In genomic region chr1:139839699-139840098, GRCm38 (mm10) we compare ENCODE assay signal across 36 mouse cellular contexts. TPM values are rescaled to one million over a fixed set of nuclear protein-coding genes. Genes with fewer than 3 reads are reported as not detected.
"Had no signal": no experiment of that assay in that cellular context is flagged by ENCODE, and none has a peak within 500 bp of the region (broad histone marks: within the 10 kb centered on the region; RNA-seq: fewer than 3 reads in every experiment).

No protein-coding gene starts in this region.

- DNase-seq: cerebellum, adult 2 months; cerebellum, adult 8-10 months; cerebellum, adult 9-10 months; cerebellum, adult 9-11 months; cerebellum, postnatal 10 days; cerebellum, postnatal 14 days; cerebellum, postnatal 25 days; cerebellum, postnatal 36 days; embryo, embryonic 11 days; forebrain, postnatal 0 days; gastrocnemius, adult 2 months; gastrocnemius, postnatal 10 days; gastrocnemius, postnatal 14 days; gastrocnemius, postnatal 25 days; gastrocnemius, postnatal 36 days; heart, adult 2 months had no signal

- H3K4me2 ChIP-seq: embryonic facial prominence, embryonic 12.5 days; embryonic facial prominence, embryonic 13.5 days; embryonic facial prominence, embryonic 15.5 days; forebrain, embryonic 12.5 days; forebrain, embryonic 13.5 days; forebrain, embryonic 15.5 days had no signal

- H3K4me1 ChIP-seq: embryonic facial prominence, embryonic 10.5 days; embryonic facial prominence, embryonic 12.5 days; embryonic facial prominence, embryonic 13.5 days; embryonic facial prominence, embryonic 15.5 days; forebrain, embryonic 10.5 days; forebrain, embryonic 12.5 days; forebrain, embryonic 13.5 days; forebrain, embryonic 15.5 days had no signal

- H3K9me3 ChIP-seq: embryonic facial prominence, embryonic 10.5 days; embryonic facial prominence, embryonic 12.5 days; embryonic facial prominence, embryonic 13.5 days; embryonic facial prominence, embryonic 15.5 days; forebrain, embryonic 10.5 days; forebrain, embryonic 12.5 days; forebrain, embryonic 13.5 days; forebrain, embryonic 15.5 days had no signal

- H3K9ac ChIP-seq: embryonic facial prominence, embryonic 12.5 days; embryonic facial prominence, embryonic 13.5 days; embryonic facial prominence, embryonic 15.5 days; forebrain, embryonic 12.5 days; forebrain, embryonic 13.5 days; forebrain, embryonic 15.5 days; forebrain, postnatal 0 days had no signal

- ATAC-seq: forebrain, embryonic 13.5 days; forebrain, embryonic 14.5 days; forebrain, embryonic 15.5 days; forebrain, embryonic 16.5 days; forebrain, postnatal 0 days had no signal

- H3K4me3 ChIP-seq: embryonic facial prominence, embryonic 10.5 days; embryonic facial prominence, embryonic 12.5 days; embryonic facial prominence, embryonic 13.5 days; embryonic facial prominence, embryonic 15.5 days; erythroblast, embryonic 14.5 days; forebrain, embryonic 10.5 days; forebrain, embryonic 12.5 days; forebrain, embryonic 13.5 days; forebrain, embryonic 15.5 days; gastrocnemius, adult 2 months; heart, adult 2 months had no signal

- H3K27me3 ChIP-seq: embryonic facial prominence, embryonic 12.5 days; embryonic facial prominence, embryonic 13.5 days; embryonic facial prominence, embryonic 15.5 days; forebrain, embryonic 12.5 days; forebrain, embryonic 13.5 days; forebrain, embryonic 15.5 days had no signal

- H3K27ac ChIP-seq: embryonic facial prominence, embryonic 10.5 days; embryonic facial prominence, embryonic 12.5 days; embryonic facial prominence, embryonic 13.5 days; embryonic facial prominence, embryonic 15.5 days; forebrain, embryonic 10.5 days; forebrain, embryonic 12.5 days; forebrain, embryonic 13.5 days; forebrain, embryonic 15.5 days; gastrocnemius, adult 2 months; heart, adult 2 months had no signal

- H3K36me3 ChIP-seq: embryonic facial prominence, embryonic 10.5 days; embryonic facial prominence, embryonic 12.5 days; embryonic facial prominence, embryonic 13.5 days; embryonic facial prominence, embryonic 15.5 days; forebrain, embryonic 10.5 days; forebrain, embryonic 12.5 days; forebrain, embryonic 15.5 days had no signal

RNA-seq across cellular contexts. Expression of gene Cfhr2, which starts 18.8 kb away (rescaled TPM):
- total RNA-seq: common myeloid progenitor, adult 5-6 weeks; forebrain, postnatal 0 days; gastrocnemius, postnatal 36 days; granulocyte monocyte progenitor cell, adult 5-6 weeks had no signal
- polyA plus RNA-seq: cerebellum, adult 2 months; cortical plate, adult 2 months; embryonic facial prominence, embryonic 10.5 days; embryonic facial prominence, embryonic 11.5 days; embryonic facial prominence, embryonic 12.5 days; erythroblast, embryonic 14.5 days; forebrain, embryonic 10.5 days; forebrain, embryonic 11.5 days; forebrain, embryonic 12.5 days; forebrain, embryonic 13.5 days; forebrain, embryonic 14.5 days; forebrain, embryonic 15.5 days; forebrain, embryonic 16.5 days; forebrain, postnatal 0 days; gonadal fat pad, adult 2 months; heart, adult 2 months had no signal

RNA-seq across cellular contexts. Expression of gene Gm4788, which starts 58.7 kb away (rescaled TPM):
- total RNA-seq: common myeloid progenitor, adult 5-6 weeks; forebrain, postnatal 0 days; gastrocnemius, adult 2 months; gastrocnemius, adult 8-10 months; gastrocnemius, postnatal 14 days; gastrocnemius, postnatal 25 days; granulocyte monocyte progenitor cell, adult 5-6 weeks; heart, adult 2 months had no signal
- polyA plus RNA-seq: cerebellum, adult 2 months; cortical plate, adult 2 months; embryonic facial prominence, embryonic 10.5 days; embryonic facial prominence, embryonic 11.5 days; embryonic facial prominence, embryonic 12.5 days; embryonic facial prominence, embryonic 13.5 days; embryonic facial prominence, embryonic 14.5 days; embryonic facial prominence, embryonic 15.5 days; erythroblast, embryonic 14.5 days; forebrain, embryonic 10.5 days; forebrain, embryonic 11.5 days; forebrain, embryonic 12.5 days; forebrain, embryonic 13.5 days; forebrain, embryonic 14.5 days; forebrain, embryonic 15.5 days; forebrain, embryonic 16.5 days; forebrain, postnatal 0 days; frontal cortex, adult 2 months; gonadal fat pad, adult 2 months; heart, adult 2 months had no signal
